Mouse (Mus musculus): ENCODE data around the gene Setd1a.

Setd1a gene

GRCm38 (mm10) chr7:127799738-127800137 lies 23.3 kb downstream of the Setd1a start:
- DNase-seq (ENCODE audit: extremely low read depth, low read depth) = no peak

- DNase-seq (ENCODE audit: extremely low read depth, low read depth) = no peak
These were observed 24.1 kb downstream of the Setd1a start, which contains the start of gene Hsd3b7 for GRCm38 (mm10) chr7:127800435-127801009. Gene Hsd3b7, plus strand, starts transcription at chr7:127800604.

GRCm38 (mm10) chr7:127801010-127801621 lies 24.6 kb downstream of the Setd1a start:
- DNase-seq (ENCODE audit: extremely low read depth, low read depth) = no peak

- DNase-seq (ENCODE audit: extremely low read depth, low read depth) = no peak
These were observed 25.8 kb downstream of the Setd1a start for GRCm38 (mm10) chr7:127802313-127802712.

GRCm38 (mm10) chr7:127808821-127809220 lies 32.4 kb downstream of the Setd1a start:
- DNase-seq (ENCODE audit: extremely low read depth, low read depth) = no peak

- no peak for DNase-seq (ENCODE audit: extremely low read depth, low read depth)
These were observed 33.4 kb downstream of the Setd1a start for GRCm38 (mm10) chr7:127809846-127810245.

GRCm38 (mm10) chr7:127810650-127811049 lies 34.2 kb downstream of the Setd1a start:
- no peak for DNase-seq (ENCODE audit: extremely low read depth, low read depth)

- no peak for DNase-seq (ENCODE audit: extremely low read depth, low read depth)
These were observed 34.8 kb downstream of the Setd1a start for GRCm38 (mm10) chr7:127811240-127811639.

GRCm38 (mm10) chr7:127812292-127812691 lies 35.8 kb downstream of the Setd1a start:
- no peak for DNase-seq (ENCODE audit: extremely low read depth, low read depth)

- no peak for DNase-seq (ENCODE audit: extremely low read depth, low read depth)
These were observed 37.4 kb downstream of the Setd1a start for GRCm38 (mm10) chr7:127813821-127814220.

GRCm38 (mm10) chr7:127814241-127814921 lies 37.9 kb downstream of the Setd1a start:
- DNase-seq (ENCODE audit: extremely low read depth, low read depth) = no peak

GRCm38 (mm10) chr7:127815116-127815665 lies 38.7 kb downstream of the Setd1a start:
- DNase-seq (ENCODE audit: extremely low read depth, low read depth) = no peak

GRCm38 (mm10) chr7:127815954-127816821 lies 39.7 kb downstream of the Setd1a start:
- no peak for DNase-seq (ENCODE audit: extremely low read depth, low read depth)

GRCm38 (mm10) chr7:127817053-127817452 lies 40.6 kb downstream of the Setd1a start:
- no peak for DNase-seq (ENCODE audit: extremely low read depth, low read depth)

GRCm38 (mm10) chr7:127817776-127818175 lies 41.3 kb downstream of the Setd1a start:
- no peak for DNase-seq (ENCODE audit: extremely low read depth, low read depth)

- no peak for DNase-seq (ENCODE audit: extremely low read depth, low read depth)
These were observed 44.5 kb downstream of the Setd1a start for GRCm38 (mm10) chr7:127820836-127821509.

- no peak for DNase-seq (ENCODE audit: extremely low read depth, low read depth)
These were observed 46.0 kb downstream of the Setd1a start for GRCm38 (mm10) chr7:127822494-127822893.

- no peak for DNase-seq (ENCODE audit: extremely low read depth, low read depth)
These were observed 47.0 kb downstream of the Setd1a start for GRCm38 (mm10) chr7:127823236-127824171.

GRCm38 (mm10) chr7:127824176-127824871 lies 47.9 kb downstream of the Setd1a start, which contains the start of the genes Stx4a and Stx1b:
Gene Stx4a, plus strand, starts transcription at chr7:127824294.
Gene Stx1b, minus strand, starts transcription at chr7:127824549.
- no peak for DNase-seq (ENCODE audit: extremely low read depth, low read depth)
